Mouse (Mus musculus): ENCODE measurements around the gene Svs2. TPM values are rescaled to one million over a fixed set of nuclear protein-coding genes. Genes with fewer than 3 reads are reported as not detected.
"Not testable (repeated sequence)": the region's sequence is repeated elsewhere in the genome, so short reads cannot be mapped to it uniquely, and the experiment has no call there.

Gene Svs2
- not detected in 2 replicates for polyA plus RNA-seq (2015; fragmentation: Nextera tagmentation; extraction: Ambion mirVana)

DNA sequence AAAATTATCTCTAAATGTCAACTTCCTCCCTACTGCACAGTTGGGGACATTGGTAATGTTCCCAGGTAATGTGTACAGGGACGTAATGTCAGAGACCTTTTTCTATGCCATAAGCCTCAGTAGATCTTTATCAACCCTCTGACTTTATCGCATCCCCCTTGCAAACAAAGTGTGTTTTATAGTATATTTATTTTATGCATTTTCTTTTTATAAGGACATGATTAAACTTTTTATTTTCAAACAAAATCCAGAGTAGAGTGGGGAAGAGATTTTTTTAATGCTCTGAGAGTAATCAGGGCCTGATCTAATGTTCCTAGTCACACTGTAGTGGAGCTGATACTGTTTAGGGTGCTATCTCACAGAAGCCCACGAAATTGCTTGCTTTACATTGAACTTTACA is at the start of gene Svs2:
Gene Svs2 (minus strand): TSS at position 101 of the 400 bp plus-strand sequence.
- no peaks in the 10 kb centered on the region for H3K9me3 ChIP-seq
- no peak for ATAC-seq (ENCODE audit: low FRiP score)
- WGBS, result 88% methylated on average over 3 of the region's 3 CpGs
- no peak within 1 kb of the TSS for H3K9ac ChIP-seq
- H3K36me3 ChIP-seq, result no peaks in the 10 kb centered on the region
- H3K27ac ChIP-seq, result no peak within 1 kb of the TSS
- no peaks in the 10 kb centered on the region for H3K4me1 ChIP-seq (replicated peaks)
- no peak within 1 kb of the TSS for H3K4me2 ChIP-seq
- no peaks in the 10 kb centered on the region for H3K27me3 ChIP-seq
- H3K4me3 ChIP-seq, result no peak within 1 kb of the TSS

DNA sequence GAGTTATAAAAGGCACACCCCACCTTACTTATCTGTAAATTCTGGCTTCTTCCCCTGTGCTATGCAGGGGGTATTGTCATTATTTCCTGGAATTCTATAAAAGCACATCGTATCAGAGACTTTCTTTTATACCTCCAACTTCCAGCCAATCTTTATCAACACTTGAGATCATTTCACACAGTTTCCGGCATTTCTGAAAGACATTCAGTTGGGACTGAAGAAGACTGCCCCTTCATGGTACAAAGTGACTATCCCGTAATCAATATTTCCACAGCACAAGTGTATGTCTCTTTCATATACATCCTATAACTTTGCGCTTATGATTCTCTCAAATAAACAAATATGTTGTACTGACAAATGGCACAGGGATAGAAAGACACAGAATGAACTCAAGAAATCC is 40.1 kb upstream of the Svs2 start, which contains the start of gene Svs4:
Gene Svs4 (minus strand): TSS at position 101 of the 400 bp plus-strand sequence.
- no peaks in the 10 kb centered on the region for H3K27me3 ChIP-seq
- no peak for ATAC-seq (ENCODE audit: low FRiP score)
- no peaks in the 10 kb centered on the region for H3K36me3 ChIP-seq
- no peak within 1 kb of the TSS for H3K4me3 ChIP-seq
- H3K4me1 ChIP-seq (replicated peaks), result no peaks in the 10 kb centered on the region
- H3K9me3 ChIP-seq, result no peaks in the 10 kb centered on the region
- H3K27ac ChIP-seq, result no peak within 1 kb of the TSS
- no peak within 1 kb of the TSS for H3K9ac ChIP-seq
- WGBS, result 94% methylated on average over 4 of the region's 4 CpGs
- no peak within 1 kb of the TSS for H3K4me2 ChIP-seq

DNA sequence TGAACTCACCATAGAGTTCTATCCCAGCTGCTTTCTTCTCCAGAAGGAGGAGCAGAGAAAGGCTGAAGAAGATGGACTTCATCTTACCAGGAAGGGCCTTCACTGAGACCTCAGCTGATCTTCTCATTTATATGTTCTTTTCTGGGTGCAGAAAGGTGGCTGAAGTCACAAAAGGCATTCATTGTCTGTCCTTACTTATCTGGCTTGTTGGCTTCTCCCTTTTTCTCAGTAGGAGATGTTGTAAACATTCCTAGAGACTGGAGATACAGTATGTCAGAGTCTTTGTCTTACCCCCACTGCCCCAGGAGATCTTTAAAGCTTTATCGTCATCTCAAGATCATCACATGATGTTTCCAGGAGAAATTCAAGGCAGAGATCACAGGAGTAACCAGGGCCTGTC is 18.3 kb upstream of the Svs2 start, which contains the start of gene Svs3b:
Gene Svs3b (minus strand): TSS at position 101 of the 400 bp plus-strand sequence.
- H3K27ac ChIP-seq; ATAC-seq (ENCODE audit: low FRiP score); H3K36me3 ChIP-seq; H3K27me3 ChIP-seq; H3K9ac ChIP-seq; H3K9me3 ChIP-seq; H3K4me1 ChIP-seq (replicated peaks); H3K4me3 ChIP-seq; H3K4me2 ChIP-seq: not testable (repeated sequence)
- WGBS, result 64% methylated on average over 1 of the region's 1 CpGs

DNA sequence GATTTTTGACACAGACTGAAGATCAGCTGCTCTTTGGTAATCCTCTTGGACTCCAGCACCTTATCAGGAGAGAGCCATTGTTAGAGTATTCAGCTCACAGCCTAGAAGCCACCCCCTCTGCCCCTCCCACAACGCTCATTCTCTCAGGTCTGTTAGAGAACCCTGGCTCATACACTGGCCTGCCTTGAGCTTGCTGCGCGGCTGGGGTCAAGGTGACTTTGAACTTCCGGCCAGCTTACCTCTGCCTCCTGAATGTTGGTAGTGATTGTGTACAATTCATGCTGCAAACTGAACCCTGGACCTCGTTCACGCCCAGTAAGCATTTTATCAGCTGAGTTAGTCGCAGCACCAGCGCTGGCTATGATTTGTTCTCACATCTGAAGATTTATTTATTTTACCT is 5.6 kb downstream of the Svs2 start:
- H3K27ac ChIP-seq, result no peak overlapping the region
- no peaks in the 10 kb centered on the region for H3K36me3 ChIP-seq
- no peaks in the 10 kb centered on the region for H3K4me1 ChIP-seq (replicated peaks)
- no peak overlapping the region for H3K9ac ChIP-seq
- no peaks in the 10 kb centered on the region for H3K9me3 ChIP-seq
- H3K4me3 ChIP-seq, result no peak overlapping the region
- H3K4me2 ChIP-seq, result no peak overlapping the region
- H3K27me3 ChIP-seq, result no peaks in the 10 kb centered on the region
- ATAC-seq (ENCODE audit: low FRiP score), result no peak
- WGBS, result 92% methylated on average over 8 of the region's 8 CpGs

DNA sequence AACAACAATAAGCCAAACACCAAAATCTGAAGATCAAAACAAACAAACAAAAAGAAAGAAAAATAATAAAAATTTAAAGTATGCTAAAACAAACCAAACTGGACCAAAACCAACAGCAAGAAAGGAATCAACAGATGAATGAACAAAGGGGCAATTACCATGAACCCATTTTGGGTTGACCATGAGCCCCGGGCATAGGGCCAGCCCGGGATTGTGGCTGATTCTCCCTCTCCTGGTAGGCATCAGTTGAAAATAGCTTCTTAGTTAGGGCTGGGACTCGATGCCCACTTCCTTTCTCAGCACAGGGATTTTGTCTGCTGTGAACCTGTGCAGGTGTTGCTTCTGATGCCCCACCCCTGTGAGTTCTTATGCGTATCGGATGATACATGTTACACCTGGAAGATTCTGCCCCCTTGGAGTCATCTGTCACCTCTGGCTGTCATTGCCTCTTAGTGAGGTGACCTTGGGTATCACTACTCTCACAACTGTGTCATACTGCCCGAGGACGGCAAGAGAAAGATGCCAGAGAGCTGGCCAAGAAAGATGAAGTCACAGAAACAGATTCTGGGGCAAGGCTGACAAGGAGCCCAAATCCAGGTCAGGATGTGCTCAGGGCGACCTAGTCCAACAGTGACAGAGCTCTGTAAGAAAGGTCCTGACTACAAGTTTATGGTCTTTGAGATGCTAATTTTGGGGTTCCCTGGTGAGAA is 9.8 kb downstream of the Svs2 start:
- Histone ChIP-seq H3K27me3 (no peaks in the 10 kb centered on the region), H3K4me1 (replicated peaks) (no peaks in the 10 kb centered on the region), H3K9me3 (no peaks in the 10 kb centered on the region), H3K9ac (no peak overlapping the region), H3K4me2 (no peak overlapping the region), H3K4me3 (no peak overlapping the region), H3K36me3 (no peaks in the 10 kb centered on the region), H3K27ac (no peak overlapping the region)
- no peak for ATAC-seq (ENCODE audit: low FRiP score)
- WGBS, result 89% methylated on average over 8 of the region's 8 CpGs

DNA sequence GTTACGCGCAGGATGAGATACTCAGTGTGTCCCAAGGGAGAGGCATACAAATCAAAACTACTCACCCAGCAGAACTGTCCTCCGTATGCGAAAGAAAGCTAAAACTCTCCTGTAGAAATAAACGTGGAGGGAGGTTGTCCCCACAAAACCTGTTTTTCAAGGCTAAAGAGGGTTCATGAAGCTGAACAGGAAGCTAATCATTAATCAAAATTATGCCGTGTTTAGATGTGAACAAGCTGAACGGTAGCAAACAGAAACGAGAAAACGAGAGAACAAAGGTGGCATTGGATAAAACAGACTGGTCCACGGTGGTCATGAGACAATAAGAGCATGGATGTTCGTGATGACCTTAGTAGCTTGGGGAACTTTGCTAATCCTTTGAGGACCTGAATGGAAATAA is 16.7 kb downstream of the Svs2 start, which contains the start of gene Wfdc15b:
Gene Wfdc15b (minus strand): TSS at position 139 of the 400 bp plus-strand sequence.
- H3K4me3 ChIP-seq, result no peak within 1 kb of the TSS
- no peaks in the 10 kb centered on the region for H3K4me1 ChIP-seq (replicated peaks)
- no peak within 1 kb of the TSS for H3K4me2 ChIP-seq
- WGBS, result 76% methylated on average over 11 of the region's 11 CpGs
- no peak within 1 kb of the TSS for H3K9ac ChIP-seq
- no peaks in the 10 kb centered on the region for H3K27me3 ChIP-seq
- no peak within 1 kb of the TSS for H3K27ac ChIP-seq
- H3K9me3 ChIP-seq, result no peaks in the 10 kb centered on the region
- no peaks in the 10 kb centered on the region for H3K36me3 ChIP-seq
- no peak for ATAC-seq (ENCODE audit: low FRiP score)

DNA sequence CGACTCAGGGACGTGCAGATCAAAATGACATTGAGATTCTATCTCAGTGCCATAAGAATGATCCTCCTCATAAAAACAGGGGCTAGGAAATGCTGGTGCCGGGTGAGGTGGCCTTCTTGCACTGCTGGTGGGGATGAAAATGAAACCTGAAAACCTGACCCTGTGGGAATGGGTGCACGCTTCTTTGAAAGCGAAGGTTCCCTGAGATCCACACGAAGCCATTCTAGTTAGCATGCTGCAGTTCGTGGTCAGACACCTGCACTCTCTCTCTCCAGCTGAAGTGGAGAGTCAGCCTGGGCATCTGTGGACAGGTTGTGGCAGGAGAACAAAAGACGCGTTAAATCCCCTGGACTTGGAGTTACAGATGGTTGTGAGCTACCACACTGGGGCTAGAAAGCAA is 19.0 kb downstream of the Svs2 start:
- no peaks in the 10 kb centered on the region for H3K9me3 ChIP-seq
- WGBS, result 90% methylated on average over 9 of the region's 9 CpGs
- H3K4me1 ChIP-seq (replicated peaks), result no peaks in the 10 kb centered on the region

DNA sequence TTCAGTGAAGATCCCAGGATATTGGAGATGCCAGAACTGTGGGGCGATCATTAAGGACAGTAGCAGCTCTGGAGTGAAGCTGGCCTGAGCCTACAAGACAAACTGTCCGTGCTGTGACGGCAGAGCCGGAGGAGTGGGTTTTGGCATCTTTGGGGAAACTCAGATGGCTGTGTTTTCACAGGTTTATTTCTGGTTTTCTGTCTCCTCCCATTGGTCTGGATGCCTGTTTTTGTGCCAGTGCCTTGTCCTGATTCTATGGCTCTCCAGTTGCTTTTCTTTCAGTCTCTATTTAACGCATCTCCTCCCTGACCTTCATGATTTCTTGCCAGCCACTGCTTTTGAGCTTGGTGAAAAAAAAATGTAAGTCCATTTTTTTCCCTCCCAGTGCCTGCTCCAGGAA is 25.6 kb downstream of the Svs2 start:
- Histone ChIP-seq H3K4me2 (no peak overlapping the region), H3K9me3 (no peaks in the 10 kb centered on the region), H3K4me3 (no peak overlapping the region), H3K9ac (no peak overlapping the region), H3K36me3 (no peaks in the 10 kb centered on the region), H3K27ac (no peak overlapping the region), H3K4me1 (replicated peaks) (no peaks in the 10 kb centered on the region), H3K27me3 (no peaks in the 10 kb centered on the region)
- WGBS, result 87% methylated on average over 5 of the region's 5 CpGs
- no peak for ATAC-seq (ENCODE audit: low FRiP score)

More for the DNA sequence above, 19.0 kb downstream of the Svs2 start:
- Histone ChIP-seq H3K4me2 (no peak overlapping the region), H3K27me3 (no peaks in the 10 kb centered on the region), H3K9ac (no peak overlapping the region), H3K4me3 (no peak overlapping the region), H3K27ac (no peak overlapping the region), H3K36me3 (no peaks in the 10 kb centered on the region)
- no peak for ATAC-seq (ENCODE audit: low FRiP score)

DNA sequence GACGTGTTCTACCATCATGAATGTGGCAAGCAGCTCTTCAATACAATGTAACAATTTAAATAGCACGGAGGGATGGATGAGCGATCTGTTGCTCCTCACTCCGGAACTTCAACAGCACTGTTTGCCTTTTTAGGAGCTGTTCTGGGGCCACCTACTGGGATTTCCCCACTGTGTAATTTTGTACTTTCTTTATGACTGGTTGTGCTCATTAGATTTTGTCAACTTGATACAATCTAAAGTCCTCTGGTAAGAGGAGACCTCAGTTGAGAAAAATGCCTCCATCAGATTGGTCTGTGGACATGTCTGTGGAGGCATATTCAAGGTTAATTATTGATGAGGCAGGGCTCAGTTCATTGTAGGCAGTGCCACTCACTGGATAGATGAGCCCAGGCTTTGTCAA is 27.4 kb downstream of the Svs2 start:
- Histone ChIP-seq H3K9me3 (no peaks in the 10 kb centered on the region), H3K27ac (no peak overlapping the region), H3K4me1 (replicated peaks) (no peaks in the 10 kb centered on the region), H3K27me3 (no peaks in the 10 kb centered on the region), H3K9ac (no peak overlapping the region), H3K4me3 (no peak overlapping the region), H3K36me3 (no peaks in the 10 kb centered on the region), H3K4me2 (no peak overlapping the region)
- no peak for ATAC-seq (ENCODE audit: low FRiP score)
- 82% methylated on average over 4 of the region's 4 CpGs for WGBS

DNA sequence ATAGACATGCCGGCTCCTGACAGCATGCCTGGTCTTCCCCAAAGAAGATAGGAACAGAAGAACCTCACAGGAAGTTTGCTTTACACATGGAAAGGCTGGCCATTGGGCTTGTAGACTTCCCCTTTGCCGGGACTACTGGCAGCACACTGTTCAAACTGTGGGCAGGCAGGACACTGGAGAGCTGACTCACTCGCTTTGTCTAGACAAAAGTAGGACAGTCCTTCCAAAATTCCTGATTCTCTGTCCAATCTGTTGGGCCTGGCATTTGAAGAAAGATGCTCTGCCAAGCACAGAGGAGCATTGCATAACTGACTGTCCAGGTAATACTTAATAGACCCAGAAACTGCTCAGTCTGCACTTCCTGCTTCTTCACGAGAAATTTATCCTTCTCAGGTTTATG is 31.6 kb downstream of the Svs2 start:
- H3K4me3 ChIP-seq, result no peak overlapping the region
- no peak overlapping the region for H3K9ac ChIP-seq
- no peaks in the 10 kb centered on the region for H3K36me3 ChIP-seq
- no peak overlapping the region for H3K27ac ChIP-seq
- no peaks in the 10 kb centered on the region for H3K9me3 ChIP-seq
- ATAC-seq (ENCODE audit: low FRiP score), result no peak
- no peaks in the 10 kb centered on the region for H3K27me3 ChIP-seq
- H3K4me2 ChIP-seq, result no peak overlapping the region
- H3K4me1 ChIP-seq (replicated peaks), result no peaks in the 10 kb centered on the region
- 95% methylated on average over 4 of the region's 4 CpGs for WGBS

DNA sequence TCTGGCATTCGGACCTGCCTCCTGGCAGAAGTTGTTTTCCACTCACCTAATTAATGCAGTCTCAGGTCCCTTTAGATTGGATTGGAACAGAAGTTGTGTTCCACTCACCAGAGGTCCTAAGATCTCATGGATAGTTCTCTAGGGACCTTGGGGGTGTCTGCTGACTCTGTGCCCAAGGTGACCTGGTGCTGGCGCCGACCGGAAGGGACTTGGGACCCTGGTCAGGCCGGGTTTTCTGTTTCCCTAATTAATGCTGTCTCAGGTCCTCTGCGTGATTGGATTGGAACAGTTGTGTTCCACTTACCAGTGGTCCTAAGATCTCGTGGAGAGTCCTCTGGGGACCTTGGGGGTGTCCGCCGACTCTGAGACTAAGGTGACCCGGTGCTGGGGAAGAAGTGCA is 32.3 kb downstream of the Svs2 start:
- not testable (repeated sequence) for H3K4me2 ChIP-seq; H3K4me1 ChIP-seq (replicated peaks); H3K9ac ChIP-seq; H3K9me3 ChIP-seq; ATAC-seq (ENCODE audit: low FRiP score); H3K4me3 ChIP-seq; H3K27me3 ChIP-seq; H3K36me3 ChIP-seq; H3K27ac ChIP-seq
- WGBS, result 90% methylated on average over 10 of the region's 10 CpGs

DNA sequence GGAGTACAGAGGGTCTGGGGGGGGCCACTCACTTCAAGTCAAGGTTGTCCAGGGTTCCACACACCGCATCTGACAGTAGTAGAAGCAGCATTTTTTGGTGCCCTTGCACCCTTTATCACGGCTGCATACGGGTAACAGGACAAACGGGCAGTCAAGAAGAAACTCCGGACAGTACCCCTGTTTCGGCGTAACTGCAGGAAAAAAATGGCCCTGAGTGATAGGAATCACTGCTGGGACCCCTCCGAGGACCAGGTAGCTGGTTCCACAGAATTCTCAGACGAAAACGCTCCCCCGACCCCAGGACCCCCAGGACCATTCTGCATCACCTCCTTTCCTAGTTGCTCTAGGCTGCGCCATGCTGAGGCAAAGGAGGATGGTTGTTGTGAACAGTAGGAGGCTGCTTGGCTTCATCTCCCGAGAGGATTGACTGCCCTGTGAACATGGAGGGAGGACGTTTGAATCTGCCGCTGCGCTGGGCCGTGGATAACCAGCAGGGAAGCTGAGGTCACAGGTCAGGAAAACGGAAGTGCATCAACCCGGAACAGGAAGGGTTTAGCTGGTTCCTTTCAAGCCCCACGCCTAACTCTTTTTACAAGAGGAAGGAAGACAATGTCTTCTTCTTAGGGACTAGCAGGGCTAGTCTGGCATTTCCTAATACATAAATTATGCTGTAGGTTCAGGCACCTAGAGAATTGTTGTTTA is 38.5 kb downstream of the Svs2 start, which contains the start of gene Wfdc15a:
Gene Wfdc15a (minus strand): TSS at position 505 of the 702 bp plus-strand sequence.
- Histone ChIP-seq H3K27me3 (no peaks in the 10 kb centered on the region), H3K36me3 (no peaks in the 10 kb centered on the region), H3K27ac (no peak within 1 kb of the TSS), H3K9me3 (no peaks in the 10 kb centered on the region), H3K4me2 (no peak within 1 kb of the TSS), H3K4me1 (replicated peaks) (no peaks in the 10 kb centered on the region), H3K4me3 (no peak within 1 kb of the TSS), H3K9ac (no peak within 1 kb of the TSS)
- no peak for ATAC-seq (ENCODE audit: low FRiP score)
- 78% methylated on average over 20 of the region's 20 CpGs for WGBS

DNA sequence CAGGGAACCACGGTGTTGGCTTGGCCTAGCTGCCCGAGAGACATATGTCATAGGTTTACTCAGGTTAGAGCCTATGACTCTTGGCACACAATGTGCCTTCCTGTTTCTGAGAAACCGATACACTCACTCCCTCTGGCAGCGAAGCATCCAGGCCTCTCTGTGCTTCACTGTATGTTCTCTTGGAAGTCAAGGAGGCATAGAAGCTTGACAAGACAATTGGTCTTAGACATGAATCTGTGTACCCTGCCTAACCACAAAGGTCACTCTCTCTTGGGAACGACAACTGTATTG is 41.6 kb downstream of the Svs2 start:
- Histone ChIP-seq H3K4me2 (no peak overlapping the region), H3K9ac (no peak overlapping the region), H3K36me3 (no peaks in the 10 kb centered on the region), H3K27ac (no peak overlapping the region), H3K4me3 (no peak overlapping the region), H3K4me1 (replicated peaks) (no peaks in the 10 kb centered on the region), H3K9me3 (no peaks in the 10 kb centered on the region), H3K27me3 (no peaks in the 10 kb centered on the region)
- no peak for ATAC-seq (ENCODE audit: low FRiP score)
- WGBS, result 88% methylated on average over 5 of the region's 5 CpGs
